ENCODE assay signal across 8 mouse cellular contexts in genomic region chr6:37723337-37723736, GRCm38 (mm10).
DNase-seq lines count a peak whose midpoint lies in the region; ATAC-seq and TF ChIP-seq lines count a peak whose summit lies in the region.
"Had no signal": no experiment of that assay in that cellular context is flagged by ENCODE, and none has a peak within 500 bp of the region (broad histone marks: within the 10 kb centered on the region; RNA-seq: fewer than 3 reads in every experiment).

No protein-coding gene starts in this region.

- H3K27me3 ChIP-seq in liver, adult 2 months (ENCODE audit: control insufficient read depth, insufficient read depth, low read length): no peaks in the 10 kb centered on the region
- H3K27me3 ChIP-seq in embryonic facial prominence, embryonic 14.5 days (replicated peaks; ENCODE audit: control insufficient read depth, insufficient read depth, low read length): no peaks in the 10 kb centered on the region
- H3K27me3 ChIP-seq: midbrain, embryonic 12.5 days had no signal

- peak; percentile 67 for DNase-seq in liver, adult 2 months (ENCODE audit: extremely low read depth, low read depth, low spot score)
- no peak for DNase-seq in liver
- peak; percentile 83 for DNase-seq in adipocyte (ENCODE audit: low spot score)
- DNase-seq in embryonic facial prominence, embryonic 14.5 days (ENCODE audit: low spot score): peak; percentile 88
- DNase-seq in kidney, adult 9 months: peak; percentile 84

- no peak overlapping the region for H3K4me2 ChIP-seq in embryonic facial prominence, embryonic 14.5 days (ENCODE audit: low read depth, low read length)
- H3K4me2 ChIP-seq: midbrain, embryonic 12.5 days had no signal

- no peak for TF ChIP-seq CTCF in liver, adult 2 months (IDR thresholded peaks at IDR 0.05; ENCODE audit: low read depth, low read length)

- H3K79me2 ChIP-seq in liver, adult 2 months (ENCODE audit: control insufficient read depth, insufficient read depth, low read length): no peaks in the 10 kb centered on the region

- no peak overlapping the region for H3K9ac ChIP-seq in liver, adult 2 months (ENCODE audit: low read depth, low read length)
- H3K9ac ChIP-seq in embryonic facial prominence, embryonic 14.5 days (ENCODE audit: low read depth, low read length): no peak overlapping the region
- H3K9ac ChIP-seq: midbrain, embryonic 12.5 days had no signal

- H3K27ac ChIP-seq in liver, adult 2 months (replicated peaks; ENCODE audit: insufficient read depth, low read depth, low read length): 0 out of 2 replicates have a peak overlapping the region, but pooled peaks have one; percentile 19
- H3K27ac ChIP-seq in embryonic facial prominence, embryonic 14.5 days (replicated peaks; ENCODE audit: low read depth, low read length): peak overlapping the region; percentile 41; the same call in 1 of the 2 replicates
- H3K27ac ChIP-seq: midbrain, embryonic 12.5 days had no signal

- 21% methylated on average over 4 of the region's 4 CpGs for WGBS in liver, adult 2 months
- WGBS in embryonic facial prominence, embryonic 14.5 days: 44% methylated on average over 4 of the region's 4 CpGs

- H3K4me1 ChIP-seq in liver, adult 2 months (ENCODE audit: control insufficient read depth, insufficient read depth, low read length): peaks cover 1% of the 10 kb centered on the region; the same call in 1 of the 2 replicates
- peaks cover 3% of the 10 kb centered on the region; the same call in 1 of the 2 replicates for H3K4me1 ChIP-seq in embryonic facial prominence, embryonic 14.5 days (ENCODE audit: control insufficient read depth, insufficient read depth, low read length)
- H3K4me1 ChIP-seq: midbrain, embryonic 12.5 days had no signal

- H3K36me3 ChIP-seq in liver, adult 2 months (ENCODE audit: control insufficient read depth, insufficient read depth, low read length): no peaks in the 10 kb centered on the region
- no peaks in the 10 kb centered on the region for H3K36me3 ChIP-seq in embryonic facial prominence, embryonic 14.5 days (ENCODE audit: control insufficient read depth, insufficient read depth, low read length)
- H3K36me3 ChIP-seq: midbrain, embryonic 12.5 days had no signal

- H3K9me3 ChIP-seq in embryonic facial prominence, embryonic 14.5 days (ENCODE audit: control insufficient read depth, low read length): no peaks in the 10 kb centered on the region
- H3K9me3 ChIP-seq: midbrain, embryonic 12.5 days had no signal

- ATAC-seq in embryonic facial prominence, embryonic 14.5 days (ENCODE audit: low read depth): peak; percentile 71
- peak; percentile 73 for ATAC-seq in monocyte, adult 5-6 weeks (replicated peaks; ENCODE audit: insufficient number of reproducible peaks, low FRiP score, low TSS enrichment, poor library complexity, severe bottlenecking)
- no peak for ATAC-seq in erythroid progenitor cell, adult 5-6 weeks (replicated peaks; ENCODE audit: low FRiP score, poor library complexity, severe bottlenecking)

- TF ChIP-seq POLR2A in liver, adult 2 months (IDR thresholded peaks at IDR 0.05; ENCODE audit: extremely low read depth, insufficient read depth, low read length): no peak

- no peak overlapping the region for H3K4me3 ChIP-seq in liver, adult 2 months (ENCODE audit: insufficient read depth, low read depth, low read length)
- H3K4me3 ChIP-seq in embryonic facial prominence, embryonic 14.5 days (ENCODE audit: low read depth, low read length): no peak overlapping the region
- H3K4me3 ChIP-seq: midbrain, embryonic 12.5 days had no signal
